8 mouse cellular contexts compared by ENCODE assay signal in genomic region chrX:73911156-73911555, GRCm38 (mm10). TPM values are rescaled to one million over a fixed set of nuclear protein-coding genes. Genes with fewer than 3 reads are reported as not detected.
DNase-seq lines count a peak whose midpoint lies in the region; ATAC-seq lines count a peak whose summit lies in the region.

No protein-coding gene starts in this region.

- ATAC-seq in heart, embryonic 11.5 days (replicated peaks; ENCODE audit: insufficient number of reproducible peaks, low FRiP score, low TSS enrichment) = no peak
- ATAC-seq in embryonic facial prominence, embryonic 11.5 days (replicated peaks; ENCODE audit: insufficient number of reproducible peaks, low FRiP score, low TSS enrichment, low read depth) = no peak
- no peak for ATAC-seq in intestine, embryonic 14.5 days (replicated peaks; ENCODE audit: low FRiP score, low TSS enrichment, low read depth)
- no peak for ATAC-seq in stomach, embryonic 14.5 days (ENCODE audit: insufficient number of reproducible peaks, insufficient read depth, low FRiP score, low read depth)

- peak overlapping the region; percentile 56 for H3K4me2 ChIP-seq in heart, embryonic 11.5 days
- H3K4me2 ChIP-seq in embryonic facial prominence, embryonic 11.5 days (ENCODE audit: low read depth, low read length) = peak overlapping the region; percentile 34
- H3K4me2 ChIP-seq in intestine, embryonic 14.5 days (ENCODE audit: low read length) = peak overlapping the region; percentile 37
- H3K4me2 ChIP-seq in stomach, embryonic 14.5 days (replicated peaks; ENCODE audit: low read depth, low read length) = peak overlapping the region; percentile 32

- H3K27ac ChIP-seq in heart, embryonic 11.5 days (ENCODE audit: low read depth, low read length) = no peak overlapping the region
- H3K27ac ChIP-seq in embryonic facial prominence, embryonic 11.5 days (replicated peaks; ENCODE audit: low read depth, low read length) = no peak overlapping the region
- no peak overlapping the region for H3K27ac ChIP-seq in intestine, embryonic 14.5 days (ENCODE audit: low read depth)
- no peak overlapping the region for H3K27ac ChIP-seq in stomach, embryonic 14.5 days (ENCODE audit: low read length)

- 22% methylated on average over 24 of the region's 26 CpGs for WGBS in heart, embryonic 11.5 days (ENCODE audit: insufficient replicate concordance)
- WGBS in embryonic facial prominence, embryonic 11.5 days = 10% methylated on average over 20 of the region's 26 CpGs
- WGBS in intestine, embryonic 14.5 days = 16% methylated on average over 25 of the region's 26 CpGs
- WGBS in stomach, embryonic 14.5 days = 18% methylated on average over 20 of the region's 26 CpGs

- peaks cover 2% of the 10 kb centered on the region; the same call in 1 of the 2 replicates for H3K4me1 ChIP-seq in heart, embryonic 11.5 days (ENCODE audit: control insufficient read depth, insufficient read depth, low read length)
- H3K4me1 ChIP-seq in embryonic facial prominence, embryonic 11.5 days (ENCODE audit: control insufficient read depth, insufficient read depth, low read length) = no peaks in the 10 kb centered on the region
- H3K4me1 ChIP-seq in intestine, embryonic 14.5 days (replicated peaks; ENCODE audit: control insufficient read depth, insufficient read depth, low read length) = no peaks in the 10 kb centered on the region
- H3K4me1 ChIP-seq in stomach, embryonic 14.5 days (ENCODE audit: control insufficient read depth, insufficient read depth, low read length) = no peaks in the 10 kb centered on the region

- H3K9ac ChIP-seq in heart, embryonic 11.5 days (ENCODE audit: low read depth, low read length) = no peak overlapping the region
- H3K9ac ChIP-seq in embryonic facial prominence, embryonic 11.5 days (replicated peaks; ENCODE audit: low read length) = 0 out of 2 replicates have a peak overlapping the region, but pooled peaks have one; percentile 22
- no peak overlapping the region for H3K9ac ChIP-seq in intestine, embryonic 14.5 days (ENCODE audit: low read length)
- no peak overlapping the region; the same call in 1 of the 2 replicates for H3K9ac ChIP-seq in stomach, embryonic 14.5 days (replicated peaks; ENCODE audit: low read depth, low read length)

- H3K36me3 ChIP-seq in heart, embryonic 11.5 days (ENCODE audit: control insufficient read depth, insufficient read depth, low read length) = no peaks in the 10 kb centered on the region
- H3K36me3 ChIP-seq in embryonic facial prominence, embryonic 11.5 days (replicated peaks; ENCODE audit: control insufficient read depth, insufficient read depth, low read depth, low read length) = no peaks in the 10 kb centered on the region
- no peaks in the 10 kb centered on the region for H3K36me3 ChIP-seq in intestine, embryonic 14.5 days (ENCODE audit: control insufficient read depth, insufficient read depth, low read length)
- H3K36me3 ChIP-seq in stomach, embryonic 14.5 days (ENCODE audit: control insufficient read depth, insufficient read depth, low read length) = no peaks in the 10 kb centered on the region

- H3K4me3 ChIP-seq in heart, embryonic 11.5 days (ENCODE audit: low read depth, low read length) = peak overlapping the region; percentile 25; the same call in 1 of the 2 replicates
- no peak overlapping the region for H3K4me3 ChIP-seq in embryonic facial prominence, embryonic 11.5 days (ENCODE audit: low read depth, low read length)
- no peak overlapping the region for H3K4me3 ChIP-seq in intestine, embryonic 14.5 days (ENCODE audit: low read depth, low read length)
- no peak overlapping the region for H3K4me3 ChIP-seq in stomach, embryonic 14.5 days (ENCODE audit: low read depth, low read length)

- no peaks in the 10 kb centered on the region for H3K27me3 ChIP-seq in heart, embryonic 11.5 days (ENCODE audit: control insufficient read depth, insufficient read depth, low read length)
- H3K27me3 ChIP-seq in embryonic facial prominence, embryonic 11.5 days (ENCODE audit: control insufficient read depth, insufficient read depth, low read length) = no peaks in the 10 kb centered on the region
- H3K27me3 ChIP-seq in intestine, embryonic 14.5 days (replicated peaks; ENCODE audit: control insufficient read depth, insufficient read depth, low read length) = 0 out of 2 replicates have a peak, but pooled peaks cover 4% of the 10 kb centered on the region
- no peaks in the 10 kb centered on the region for H3K27me3 ChIP-seq in stomach, embryonic 14.5 days (ENCODE audit: control insufficient read depth, insufficient read depth, low read length)

- no peaks in the 10 kb centered on the region for H3K9me3 ChIP-seq in heart, embryonic 11.5 days (replicated peaks; ENCODE audit: control insufficient read depth, low read length)
- no peaks in the 10 kb centered on the region for H3K9me3 ChIP-seq in embryonic facial prominence, embryonic 11.5 days (replicated peaks; ENCODE audit: control insufficient read depth, low read length)
- no peaks in the 10 kb centered on the region for H3K9me3 ChIP-seq in intestine, embryonic 14.5 days (ENCODE audit: control insufficient read depth, low read length)
- no peaks in the 10 kb centered on the region for H3K9me3 ChIP-seq in stomach, embryonic 14.5 days (ENCODE audit: control insufficient read depth, low read depth, low read length)

- no peak for DNase-seq in heart, postnatal 4 days
- DNase-seq in embryonic facial prominence, embryonic 11.5 days (ENCODE audit: low spot score) = no peak
- no peak for DNase-seq in intestine, embryonic 14.5 days (ENCODE audit: low spot score)
- peak; percentile 32 for DNase-seq in lung, postnatal 36 days
- no peak for DNase-seq in layer of hippocampus, postnatal 14 days (ENCODE audit: low spot score in 2 of 2)
- DNase-seq in layer of hippocampus, adult 18-20 months (ENCODE audit: low spot score in 2 of 2) = no peak

RNA-seq across cellular contexts. Expression of gene Arhgap4, which starts 10.5 kb away (rescaled TPM):
- polyA plus RNA-seq in heart, embryonic 11.5 days (2014; fragmentation: Nextera tagmentation; extraction: Ambion mirVana) = 0.96 and 1.3 TPM in 2 replicates
- 1 to 10 TPM; 1.8 to 2.0 TPM for total RNA-seq in heart, postnatal 4 days (2021)
- 1.5 and 2.0 TPM in 2 replicates for polyA plus RNA-seq in embryonic facial prominence, embryonic 11.5 days (2014; fragmentation: Nextera tagmentation; extraction: Ambion mirVana)
- polyA plus RNA-seq in intestine, embryonic 14.5 days (2014; fragmentation: Nextera tagmentation; extraction: Ambion mirVana) = 4.1 and 4.3 TPM in 2 replicates
- 3.0 and 3.2 TPM in 2 replicates for polyA plus RNA-seq in stomach, embryonic 14.5 days (2014; fragmentation: Nextera tagmentation; extraction: Ambion mirVana)
- 1 to 10 TPM; 4.1 to 5.0 TPM for total RNA-seq in layer of hippocampus, postnatal 14 days (2021)
- total RNA-seq in layer of hippocampus, adult 18-20 months (2021) = 1 to 10 TPM; 4.3 to 4.4 TPM

RNA-seq across cellular contexts. Expression of gene Naa10, which starts 10.6 kb away (rescaled TPM):
- 94.3 and 96.5 TPM in 2 replicates for polyA plus RNA-seq in heart, embryonic 11.5 days (2014; fragmentation: Nextera tagmentation; extraction: Ambion mirVana)
- total RNA-seq in heart, postnatal 4 days (2021) = 10 to 100 TPM; 66.7 to 71.7 TPM
- 154 and 159 TPM in 2 replicates for polyA plus RNA-seq in embryonic facial prominence, embryonic 11.5 days (2014; fragmentation: Nextera tagmentation; extraction: Ambion mirVana)
- polyA plus RNA-seq in intestine, embryonic 14.5 days (2014; fragmentation: Nextera tagmentation; extraction: Ambion mirVana) = 155 and 169 TPM in 2 replicates
- 126 and 137 TPM in 2 replicates for polyA plus RNA-seq in stomach, embryonic 14.5 days (2014; fragmentation: Nextera tagmentation; extraction: Ambion mirVana)
- 10 to 100 TPM; 62.8 to 70.1 TPM for total RNA-seq in layer of hippocampus, postnatal 14 days (2021)
- total RNA-seq in layer of hippocampus, adult 18-20 months (2021) = 10 to 100 TPM; 57.7 to 61.3 TPM

RNA-seq across cellular contexts. Expression of gene L1cam, which starts 15.3 kb away (rescaled TPM):
- 1.3 and 2.2 TPM in 2 replicates for polyA plus RNA-seq in heart, embryonic 11.5 days (2014; fragmentation: Nextera tagmentation; extraction: Ambion mirVana)
- 1 to 10 TPM; 1.4 to 1.6 TPM for total RNA-seq in heart, postnatal 4 days (2021)
- polyA plus RNA-seq in embryonic facial prominence, embryonic 11.5 days (2014; fragmentation: Nextera tagmentation; extraction: Ambion mirVana) = 6.6 and 10.8 TPM in 2 replicates
- 15.1 and 18.0 TPM in 2 replicates for polyA plus RNA-seq in intestine, embryonic 14.5 days (2014; fragmentation: Nextera tagmentation; extraction: Ambion mirVana)
- 12.1 and 13.5 TPM in 2 replicates for polyA plus RNA-seq in stomach, embryonic 14.5 days (2014; fragmentation: Nextera tagmentation; extraction: Ambion mirVana)
- 100 to 1,000 TPM; 213 to 217 TPM for total RNA-seq in layer of hippocampus, postnatal 14 days (2021)
- 100 to 1,000 TPM; 118 to 119 TPM for total RNA-seq in layer of hippocampus, adult 18-20 months (2021)

RNA-seq across cellular contexts. Expression of gene Avpr2, which starts 19.3 kb away (rescaled TPM):
- not detected in 2 replicates for polyA plus RNA-seq in heart, embryonic 11.5 days (2014; fragmentation: Nextera tagmentation; extraction: Ambion mirVana)
- total RNA-seq in heart, postnatal 4 days (2021) = not detected
- 0.25 TPM in 1 of 2 replicates, not detected in the other for polyA plus RNA-seq in embryonic facial prominence, embryonic 11.5 days (2014; fragmentation: Nextera tagmentation; extraction: Ambion mirVana)
- polyA plus RNA-seq in intestine, embryonic 14.5 days (2014; fragmentation: Nextera tagmentation; extraction: Ambion mirVana) = 0.12 TPM in 1 of 2 replicates, not detected in the other
- not detected in 2 replicates for polyA plus RNA-seq in stomach, embryonic 14.5 days (2014; fragmentation: Nextera tagmentation; extraction: Ambion mirVana)
- total RNA-seq in layer of hippocampus, postnatal 14 days (2021) = not detected
- total RNA-seq in layer of hippocampus, adult 18-20 months (2021) = not detected

RNA-seq across cellular contexts. Expression of gene Renbp, which starts 19.5 kb away (rescaled TPM):
- 51.6 and 64.0 TPM in 2 replicates for polyA plus RNA-seq in heart, embryonic 11.5 days (2014; fragmentation: Nextera tagmentation; extraction: Ambion mirVana)
- total RNA-seq in heart, postnatal 4 days (2021) = 10 to 100 TPM; 21.4 to 22.9 TPM
- 20.3 and 24.3 TPM in 2 replicates for polyA plus RNA-seq in embryonic facial prominence, embryonic 11.5 days (2014; fragmentation: Nextera tagmentation; extraction: Ambion mirVana)
- 59.3 and 63.8 TPM in 2 replicates for polyA plus RNA-seq in intestine, embryonic 14.5 days (2014; fragmentation: Nextera tagmentation; extraction: Ambion mirVana)
- polyA plus RNA-seq in stomach, embryonic 14.5 days (2014; fragmentation: Nextera tagmentation; extraction: Ambion mirVana) = 38.6 and 43.9 TPM in 2 replicates
- total RNA-seq in layer of hippocampus, postnatal 14 days (2021) = 1 to 10 TPM; 5.5 to 6.3 TPM
- total RNA-seq in layer of hippocampus, adult 18-20 months (2021) = 1 to 10 TPM; 5.4 to 5.5 TPM
